Mouse (Mus musculus) kidney, embryonic 14.5 days (tissue): ENCODE measurements around the gene Zzz3. TPM values are rescaled to one million over a fixed set of nuclear protein-coding genes. Genes with fewer than 3 reads are reported as not detected.

Experiments
- ATAC-seq: fragments of 200-750 bp; cut with Nextera tagmentation; 2 replicates; pipeline ENCODE4 v1.8.0; 2017; ENCODE audit warnings: moderate number of reproducible peaks, mild to moderate bottlenecking, moderate TSS enrichment, moderate library complexity; ENCODE audit not compliant: low FRiP score, low TSS enrichment
- H3K27ac ChIP-seq: fragments of 300-500 bp; sonication (generic); 2 replicates; pipeline ENCODE4 v1.5.1; 2014; ENCODE audit warnings: low read depth, mild to moderate bottlenecking, low read length, moderate library complexity, mixed read lengths
- H3K27me3 ChIP-seq: fragments of 300-500 bp; sonication (generic); 2 replicates; pipeline ENCODE4 v1.6.1; 2014; ENCODE audit warnings: mild to moderate bottlenecking, low read length; ENCODE audit not compliant: control insufficient read depth, insufficient read depth
- H3K36me3 ChIP-seq: fragments of 300-500 bp; sonication (generic); 2 replicates; pipeline ENCODE4 v1.6.1; 2014; ENCODE audit warnings: low read length, mixed read lengths; ENCODE audit not compliant: control insufficient read depth, insufficient read depth
- H3K4me1 ChIP-seq: fragments of 300-500 bp; sonication (generic); 2 replicates; pipeline ENCODE4 v1.6.1; 2014; ENCODE audit warnings: low read length, mixed read lengths; ENCODE audit not compliant: control insufficient read depth, insufficient read depth
- H3K4me2 ChIP-seq: fragments of 300-500 bp; sonication (generic); replicated peaks from 2 replicates; pipeline ENCODE4 v1.6.1; 2014; ENCODE audit warnings: low read depth, mild to moderate bottlenecking, low read length
- H3K4me3 ChIP-seq: fragments of 300-500 bp; sonication (generic); 2 replicates; pipeline ENCODE4 v1.5.1; 2014; ENCODE audit warnings: mild to moderate bottlenecking, low read length
- H3K9ac ChIP-seq: fragments of 300-500 bp; sonication (generic); 2 replicates; pipeline ENCODE4 v1.6.1; 2014; ENCODE audit warnings: low read depth, mild to moderate bottlenecking, low read length, moderate library complexity
- H3K9me3 ChIP-seq: fragments of 300-500 bp; sonication (generic); 2 replicates; pipeline ENCODE4 v1.6.1; 2016; ENCODE audit warnings: low read length; ENCODE audit not compliant: control insufficient read depth
- WGBS: fragments of 180-500 bp; shearing (Covaris S2); extraction: QIAGEN DNeasy Blood & Tissue Kit; methylation state at CpG from one replicate; pipeline ENCODE4 v1.1.7; 2014; 5-methylcytosine and 5-hydroxymethylcytosine counted together
- polyA plus RNA-seq: library from polyadenylated mRNA; unstranded; fragments of >200 nt; fragmentation: Nextera tagmentation; extraction: Ambion mirVana; gene quantifications from 2 replicates; pipeline ENCODE4 v1.2.1, GENCODE M21; 2014

The Zzz3 gene
- polyA plus RNA-seq, 1 experiment from 2014 or later = 70.8 TPM

GRCm38 (mm10) chr3:152477796-152478527, 82.7 kb downstream of the Zzz3 start:
- H3K27ac ChIP-seq = no peak overlapping the region
- H3K4me2 ChIP-seq = peak overlapping the region; percentile 89
- no peaks in the 10 kb centered on the region for H3K27me3 ChIP-seq
- no peaks in the 10 kb centered on the region for H3K9me3 ChIP-seq
- ATAC-seq = peak; percentile 79
- whole genome bisulfite sequencing = 2% methylated on average over 23 of the region's 23 CpGs
- H3K36me3 ChIP-seq = no peaks in the 10 kb centered on the region
- H3K4me3 ChIP-seq = peak overlapping the region; percentile 41
- H3K4me1 ChIP-seq = peaks cover 17% of the 10 kb centered on the region
- H3K9ac ChIP-seq = peak overlapping the region; percentile 58

GRCm38 (mm10) chr3:152478599-152479435, 83.5 kb downstream of the Zzz3 start:
- Histone ChIP-seq H3K27ac (no peak overlapping the region), H3K27me3 (no peaks in the 10 kb centered on the region), H3K4me3 (peak overlapping the region; percentile 41), H3K4me2 (peak overlapping the region; percentile 89), H3K36me3 (no peaks in the 10 kb centered on the region), H3K9me3 (no peaks in the 10 kb centered on the region), H3K9ac (peak overlapping the region; percentile 58), H3K4me1 (peaks cover 17% of the 10 kb centered on the region)
- 4% methylated on average over 15 of the region's 16 CpGs for WGBS
- peak; percentile 76 for ATAC-seq

- Histone ChIP-seq H3K4me3 (no peak overlapping the region), H3K27me3 (no peaks in the 10 kb centered on the region), H3K4me2 (no peak overlapping the region), H3K27ac (no peak overlapping the region), H3K9ac (no peak overlapping the region), H3K9me3 (no peaks in the 10 kb centered on the region), H3K36me3 (no peaks in the 10 kb centered on the region), H3K4me1 (peaks cover 17% of the 10 kb centered on the region)
- no peak for ATAC-seq
- WGBS = 90% methylated on average over 6 of the region's 6 CpGs
Observed at GRCm38 (mm10) chr3:152480336-152480735, 85.1 kb downstream of the Zzz3 start.

- H3K27ac ChIP-seq = no peak overlapping the region
- no peak overlapping the region for H3K9ac ChIP-seq
- H3K36me3 ChIP-seq = no peaks in the 10 kb centered on the region
- ATAC-seq = no peak
- no peak overlapping the region for H3K4me3 ChIP-seq
- H3K27me3 ChIP-seq = no peaks in the 10 kb centered on the region
- peaks cover 17% of the 10 kb centered on the region for H3K4me1 ChIP-seq
- WGBS = 73% methylated on average over 8 of the region's 8 CpGs
- H3K9me3 ChIP-seq = no peaks in the 10 kb centered on the region
- H3K4me2 ChIP-seq = no peak overlapping the region
Observed at GRCm38 (mm10) chr3:152482182-152482581, 86.9 kb downstream of the Zzz3 start.

- 50% methylated on average over 7 of the region's 7 CpGs for WGBS
- Histone ChIP-seq H3K27me3 (no peaks in the 10 kb centered on the region), H3K9me3 (no peaks in the 10 kb centered on the region), H3K4me3 (no peak overlapping the region), H3K4me2 (no peak overlapping the region), H3K9ac (no peak overlapping the region), H3K27ac (no peak overlapping the region), H3K4me1 (peaks cover 5% of the 10 kb centered on the region; the same call in 1 of the 2 replicates), H3K36me3 (no peaks in the 10 kb centered on the region)
- ATAC-seq = no peak
Observed at GRCm38 (mm10) chr3:152483800-152484199, 88.5 kb downstream of the Zzz3 start.

GRCm38 (mm10) chr3:152484206-152484605, 88.9 kb downstream of the Zzz3 start:
- Histone ChIP-seq H3K9ac (no peak overlapping the region), H3K27me3 (no peaks in the 10 kb centered on the region), H3K4me3 (no peak overlapping the region), H3K9me3 (no peaks in the 10 kb centered on the region), H3K4me2 (no peak overlapping the region), H3K27ac (no peak overlapping the region), H3K4me1 (peaks cover 5% of the 10 kb centered on the region; the same call in 1 of the 2 replicates), H3K36me3 (no peaks in the 10 kb centered on the region)
- ATAC-seq = no peak
- WGBS = 42% methylated on average over 6 of the region's 6 CpGs

- Histone ChIP-seq H3K9ac (no peak overlapping the region), H3K27me3 (no peaks in the 10 kb centered on the region), H3K4me1 (no peaks in the 10 kb centered on the region), H3K27ac (no peak overlapping the region), H3K9me3 (no peaks in the 10 kb centered on the region), H3K4me2 (no peak overlapping the region), H3K36me3 (no peaks in the 10 kb centered on the region), H3K4me3 (no peak overlapping the region)
- ATAC-seq = no peak
- 83% methylated on average over 4 of the region's 4 CpGs for WGBS
Observed at GRCm38 (mm10) chr3:152488964-152489363, 93.7 kb downstream of the Zzz3 start.

- no peak for ATAC-seq
- H3K27ac ChIP-seq = no peak overlapping the region
- no peak overlapping the region for H3K4me2 ChIP-seq
- no peaks in the 10 kb centered on the region for H3K27me3 ChIP-seq
- no peaks in the 10 kb centered on the region for H3K9me3 ChIP-seq
- 86% methylated on average over 5 of the region's 5 CpGs for WGBS
- no peak overlapping the region for H3K4me3 ChIP-seq
- H3K36me3 ChIP-seq = no peaks in the 10 kb centered on the region
- H3K4me1 ChIP-seq = no peaks in the 10 kb centered on the region
- no peak overlapping the region for H3K9ac ChIP-seq
Observed at GRCm38 (mm10) chr3:152490423-152490822, 95.2 kb downstream of the Zzz3 start.

- Histone ChIP-seq H3K36me3 (no peaks in the 10 kb centered on the region), H3K4me1 (peaks cover 4% of the 10 kb centered on the region; the same call in 1 of the 2 replicates), H3K9me3 (no peaks in the 10 kb centered on the region), H3K4me2 (no peak overlapping the region), H3K27ac (no peak overlapping the region), H3K27me3 (no peaks in the 10 kb centered on the region), H3K4me3 (no peak overlapping the region), H3K9ac (no peak overlapping the region)
- no peak for ATAC-seq
- WGBS = 57% methylated on average over 6 of the region's 6 CpGs
Observed at GRCm38 (mm10) chr3:152492241-152492640, 97.0 kb downstream of the Zzz3 start.
